Mouse (Mus musculus) heart, postnatal 0 days (tissue): ENCODE data around the gene Ano9. TPM values are rescaled to one million over a fixed set of nuclear protein-coding genes. Genes with fewer than 3 reads are reported as not detected.

Experiments
- ATAC-seq: fragments of 200-750 bp; cut with Nextera tagmentation; 2 replicates; pipeline ENCODE4 v1.8.0; 2017; ENCODE audit warnings: low read depth, moderate number of reproducible peaks, moderate library complexity; ENCODE audit not compliant: insufficient read depth
- DNase-seq: peaks from one replicate; pipeline ENCODE4 v3.0.0-alpha.2; 2016; ENCODE audit warnings: low spot score
- H3K27ac ChIP-seq: fragments of 300-500 bp; sonication (generic); 2 replicates; pipeline ENCODE4 v1.5.1; 2014; ENCODE audit warnings: low read depth, mild to moderate bottlenecking
- H3K27me3 ChIP-seq: fragments of 300-500 bp; sonication (generic); 2 replicates; pipeline ENCODE4 v1.6.1; 2014; ENCODE audit warnings: low read length, mixed read lengths; ENCODE audit not compliant: control insufficient read depth, insufficient read depth
- H3K36me3 ChIP-seq: fragments of 300-500 bp; sonication (generic); replicated peaks from 2 replicates; pipeline ENCODE4 v1.6.1; 2014; ENCODE audit warnings: low read length, mixed read lengths; ENCODE audit not compliant: control insufficient read depth, insufficient read depth
- H3K4me1 ChIP-seq: fragments of 300-500 bp; sonication (generic); 2 replicates; pipeline ENCODE4 v1.6.1; 2014; ENCODE audit warnings: antibody characterized with exemption; ENCODE audit not compliant: control insufficient read depth, insufficient read depth
- H3K4me2 ChIP-seq: fragments of 300-500 bp; sonication (generic); 2 replicates; pipeline ENCODE4 v1.6.1; 2014; ENCODE audit warnings: low read depth, mild to moderate bottlenecking, low read length, moderate library complexity
- H3K4me3 ChIP-seq: fragments of 300-500 bp; sonication (generic); 2 replicates; pipeline ENCODE4 v1.5.1; 2014; ENCODE audit warnings: low read depth, low read length
- H3K9ac ChIP-seq: fragments of 300-500 bp; sonication (generic); replicated peaks from 2 replicates; pipeline ENCODE4 v1.6.1; 2014; ENCODE audit warnings: low read depth, low read length, mixed read lengths
- H3K9me3 ChIP-seq: fragments of 300-500 bp; sonication (generic); replicated peaks from 2 replicates; pipeline ENCODE4 v1.6.1; 2016; ENCODE audit warnings: low read length; ENCODE audit not compliant: control insufficient read depth
- CTCF ChIP-seq: IDR thresholded peaks from 2 replicates; pipeline ENCODE4 v1.5.1; 2016; ENCODE audit warnings: antibody characterized with exemption, control low read depth, low read depth
- EP300 ChIP-seq: IDR thresholded peaks from 2 replicates; pipeline ENCODE4 v1.6.1; 2016; ENCODE audit warnings: antibody characterized with exemption, low read depth
- WGBS: fragments of 180-500 bp; shearing (Covaris S2); extraction: QIAGEN DNeasy Blood & Tissue Kit; methylation state at CpG from one replicate; pipeline ENCODE4 v1.1.7; 2014; 5-methylcytosine and 5-hydroxymethylcytosine counted together
- polyA plus RNA-seq: library from polyadenylated mRNA; unstranded; fragments of >200 nt; fragmentation: Nextera tagmentation; extraction: Ambion mirVana; gene quantifications from 2 replicates; pipeline ENCODE4 v1.2.1, GENCODE M21; 2015
- total RNA-seq: library from RNA; depleted of rRNA; stranded (reverse); fragments of >200 nt; gene quantifications from 2 replicates; pipeline ENCODE4 v1.2.3, GENCODE M21; 2014; ENCODE audit warnings: low replicate concordance

The Ano9 gene
- total and polyA plus RNA-seq, 2 experiments from 2014 or later, result 0.04 TPM; not detected in 1

DNA sequence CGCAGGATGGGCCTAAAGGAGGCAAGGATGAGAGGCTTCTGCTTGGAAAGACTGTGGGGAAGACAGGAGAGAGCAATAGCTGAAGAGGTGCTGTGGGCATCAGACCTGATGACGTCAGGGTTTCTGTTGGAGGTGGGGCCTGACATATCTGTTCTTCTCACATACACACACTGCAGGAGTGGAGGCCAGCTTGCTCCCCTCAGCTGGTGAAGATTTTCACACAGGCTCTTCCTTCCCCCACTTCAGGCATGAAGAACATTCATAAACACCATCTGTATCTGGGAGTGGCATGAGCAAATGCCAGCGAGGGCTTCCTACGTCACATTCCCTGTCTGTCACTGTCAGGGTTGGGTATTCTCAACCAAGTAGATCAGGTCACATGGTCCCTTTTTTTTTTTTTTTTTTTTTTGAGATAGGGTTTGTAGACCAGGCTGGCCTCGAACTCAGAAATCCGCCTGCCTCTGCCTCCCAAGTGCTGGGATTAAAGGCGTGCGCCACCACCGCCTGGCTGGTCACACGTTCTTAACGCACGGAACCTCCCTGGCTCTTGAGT is 28.5 kb upstream of the Ano9 start:
- H3K27me3 ChIP-seq, result no peaks in the 10 kb centered on the region
- DNase-seq (no peak), ATAC-seq (no peak)
- peaks cover 19% of the 10 kb centered on the region for H3K36me3 ChIP-seq
- WGBS, result 87% methylated on average over 12 of the region's 12 CpGs
- no peak for TF ChIP-seq CTCF
- TF ChIP-seq EP300, result no peak
- H3K9me3 ChIP-seq, result no peaks in the 10 kb centered on the region
- no peak overlapping the region for H3K4me3 ChIP-seq
- H3K27ac ChIP-seq, result no peak overlapping the region
- no peaks in the 10 kb centered on the region for H3K4me1 ChIP-seq
- H3K9ac ChIP-seq, result no peak overlapping the region
- no peak overlapping the region for H3K4me2 ChIP-seq

DNA sequence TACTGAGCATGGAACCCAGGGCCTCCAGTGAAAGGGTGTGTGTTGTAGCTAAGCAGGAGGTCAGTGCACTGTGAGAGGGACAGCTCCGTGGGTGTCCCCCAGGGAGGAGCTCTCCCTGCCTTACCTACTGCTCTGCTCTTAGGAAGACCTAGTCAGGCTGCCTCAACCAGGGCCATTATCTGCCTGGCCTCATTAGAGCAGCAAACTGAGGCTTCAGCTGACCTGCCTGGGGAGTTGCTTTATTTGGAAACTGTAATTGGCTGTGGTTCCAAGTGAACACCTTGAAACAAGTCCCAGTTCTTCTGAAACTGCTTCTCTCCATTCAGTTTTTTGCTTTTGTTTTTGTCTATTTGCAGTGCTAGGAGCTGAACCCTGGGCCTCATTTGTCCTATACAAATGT is 27.8 kb upstream of the Ano9 start:
- Histone ChIP-seq H3K36me3 (peaks cover 15% of the 10 kb centered on the region), H3K9me3 (no peaks in the 10 kb centered on the region), H3K4me1 (no peaks in the 10 kb centered on the region), H3K4me2 (no peak overlapping the region), H3K27ac (no peak overlapping the region), H3K27me3 (no peaks in the 10 kb centered on the region), H3K4me3 (no peak overlapping the region), H3K9ac (no peak overlapping the region)
- ATAC-seq (no peak), DNase-seq (no peak)
- 52% methylated on average over 1 of the region's 1 CpGs for WGBS
- no peak for TF ChIP-seq CTCF
- TF ChIP-seq EP300, result no peak

DNA sequence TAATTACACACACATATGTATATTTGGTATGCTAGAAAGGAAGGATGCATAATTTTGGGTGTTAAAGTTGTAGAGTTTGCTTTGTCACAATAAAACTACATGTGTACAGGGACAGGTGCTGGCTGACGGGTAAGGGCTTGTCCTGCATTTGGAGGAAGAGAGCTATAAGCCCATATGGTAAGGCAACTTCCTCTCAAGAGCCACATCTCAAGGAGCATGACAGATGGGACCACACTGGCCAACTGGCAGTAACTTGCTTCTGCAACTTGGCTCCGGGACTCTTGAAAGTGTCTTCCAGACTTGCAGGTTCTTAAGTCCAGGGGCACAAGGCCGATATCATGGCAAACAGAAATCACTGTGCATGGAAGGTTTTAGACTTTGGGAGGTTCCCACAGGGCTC is 27.0 kb upstream of the Ano9 start:
- 92% methylated on average over 3 of the region's 3 CpGs for WGBS
- Histone ChIP-seq H3K27ac (no peak overlapping the region), H3K4me2 (no peak overlapping the region), H3K4me1 (no peaks in the 10 kb centered on the region), H3K27me3 (no peaks in the 10 kb centered on the region), H3K36me3 (peaks cover 15% of the 10 kb centered on the region), H3K9ac (no peak overlapping the region), H3K9me3 (no peaks in the 10 kb centered on the region), H3K4me3 (no peak overlapping the region)
- DNase-seq (no peak), ATAC-seq (no peak)
- no peak for TF ChIP-seq CTCF

DNA sequence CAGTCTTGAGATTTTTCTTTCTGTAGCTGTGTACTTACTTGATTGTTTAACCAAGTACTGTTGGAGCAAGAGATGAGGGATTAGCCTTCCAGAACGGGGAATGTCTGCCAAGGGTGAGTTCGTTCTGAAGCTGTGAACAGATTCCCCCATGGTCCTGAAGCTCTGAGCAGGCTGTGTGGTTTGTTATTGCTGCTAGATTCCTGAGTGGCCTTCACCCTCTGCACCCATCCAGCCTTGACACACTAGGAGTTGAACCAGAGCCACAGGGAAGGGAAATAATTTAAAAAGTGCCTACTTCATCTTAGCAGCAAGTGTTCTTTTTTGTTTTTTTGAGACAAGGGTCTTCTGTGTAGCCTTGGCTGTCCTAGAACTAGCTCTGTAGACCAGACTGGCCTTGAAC is 26.3 kb upstream of the Ano9 start:
- no peak overlapping the region for H3K27ac ChIP-seq
- TF ChIP-seq EP300 (no peak), CTCF (no peak)
- H3K9me3 ChIP-seq, result no peaks in the 10 kb centered on the region
- H3K4me1 ChIP-seq, result no peaks in the 10 kb centered on the region
- peaks cover 23% of the 10 kb centered on the region for H3K36me3 ChIP-seq
- H3K9ac ChIP-seq, result no peak overlapping the region
- no peak for ATAC-seq
- 79% methylated on average over 2 of the region's 2 CpGs for WGBS
- no peak for DNase-seq
- H3K27me3 ChIP-seq, result no peaks in the 10 kb centered on the region
- no peak overlapping the region for H3K4me3 ChIP-seq
- no peak overlapping the region for H3K4me2 ChIP-seq

DNA sequence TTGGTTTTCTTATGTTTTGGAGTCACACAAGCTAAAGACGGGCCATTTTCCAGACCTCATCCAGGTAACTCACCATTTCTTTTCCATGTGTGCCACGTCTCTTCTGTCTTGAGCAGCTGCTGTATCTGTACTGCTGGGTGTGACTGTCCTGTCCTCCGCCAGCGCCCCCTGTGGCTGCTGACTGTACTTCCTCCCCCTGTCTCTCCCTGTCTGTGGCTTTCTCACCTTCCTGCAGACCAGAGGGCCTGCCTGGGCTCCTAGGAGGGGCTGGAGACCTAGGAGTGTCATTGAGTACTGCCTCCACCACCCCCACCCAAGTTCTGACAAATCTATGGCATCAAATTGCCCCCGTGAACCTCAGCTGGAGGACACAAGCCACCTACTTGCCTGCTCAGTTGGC is 25.5 kb upstream of the Ano9 start:
- H3K9ac ChIP-seq, result no peak overlapping the region
- H3K4me2 ChIP-seq, result no peak overlapping the region
- ATAC-seq (peak; percentile 11; the same call in 1 of the 2 replicates), DNase-seq (no peak)
- no peak overlapping the region for H3K4me3 ChIP-seq
- TF ChIP-seq EP300, result no peak
- peak; percentile 41 for TF ChIP-seq CTCF
- H3K4me1 ChIP-seq, result no peaks in the 10 kb centered on the region
- H3K9me3 ChIP-seq, result no peaks in the 10 kb centered on the region
- H3K27ac ChIP-seq, result no peak overlapping the region
- H3K36me3 ChIP-seq, result peaks cover 27% of the 10 kb centered on the region
- no peaks in the 10 kb centered on the region for H3K27me3 ChIP-seq
- 54% methylated on average over 5 of the region's 5 CpGs for WGBS

DNA sequence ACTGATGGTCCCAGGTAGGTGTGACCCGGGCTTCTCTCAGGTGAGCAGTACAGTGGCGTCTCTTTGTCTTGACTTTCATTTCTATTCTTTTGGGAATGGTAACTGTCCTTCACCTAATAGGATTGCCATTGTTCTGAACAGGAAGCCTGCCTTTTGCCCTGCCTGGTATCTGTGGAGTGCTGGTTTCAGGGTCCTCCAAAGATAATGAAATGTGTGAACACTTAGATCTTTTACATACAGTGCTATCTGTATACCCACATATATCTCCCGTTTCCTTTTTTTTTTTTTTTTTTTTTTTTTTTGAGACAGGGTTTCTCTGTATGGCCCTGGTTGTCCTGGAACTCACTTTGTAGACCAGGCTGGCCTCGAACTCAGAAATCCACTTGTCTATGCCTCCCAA is 23.7 kb upstream of the Ano9 start:
- TF ChIP-seq EP300 (no peak), CTCF (no peak)
- Histone ChIP-seq H3K36me3 (peaks cover 32% of the 10 kb centered on the region), H3K9me3 (no peaks in the 10 kb centered on the region), H3K27me3 (no peaks in the 10 kb centered on the region), H3K4me1 (no peaks in the 10 kb centered on the region), H3K27ac (no peak overlapping the region), H3K9ac (no peak overlapping the region), H3K4me2 (no peak overlapping the region), H3K4me3 (no peak overlapping the region)
- WGBS, result 84% methylated on average over 4 of the region's 4 CpGs
- DNase-seq (no peak), ATAC-seq (no peak)
